Mouse (Mus musculus): ENCODE data around the gene Scn5a. TPM values are rescaled to one million over a fixed set of nuclear protein-coding genes. Genes with fewer than 3 reads are reported as not detected.

Scn5a gene
- polyA plus RNA-seq, 1 experiment from 2014 or later: 0.34 TPM

DNA sequence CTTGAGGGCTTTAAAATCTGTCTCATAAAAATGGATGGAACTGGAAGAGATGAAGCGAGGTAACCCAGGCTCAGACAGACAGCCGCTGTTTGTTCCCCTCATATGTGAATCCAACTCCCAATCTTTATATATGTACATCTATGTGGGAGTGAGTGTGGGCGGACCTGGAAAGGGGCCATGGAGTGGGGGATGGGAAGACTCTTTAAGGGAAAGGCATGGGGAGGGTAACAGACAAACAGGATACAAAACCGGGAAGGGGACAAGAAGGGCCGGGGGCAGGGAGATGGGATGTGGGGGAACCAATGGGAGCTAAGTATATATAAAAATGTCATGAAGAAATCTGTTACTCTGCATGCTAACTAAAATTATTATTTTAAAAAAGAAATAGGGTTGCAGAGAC is 81.9 kb downstream of the Scn5a start:
- H3K27me3 ChIP-seq (replicated peaks; ENCODE audit: control insufficient read depth, insufficient read depth, low read length): no peaks in the 10 kb centered on the region
- WGBS: 51% methylated on average over 5 of the region's 5 CpGs
- no peaks in the 10 kb centered on the region for H3K4me1 ChIP-seq (replicated peaks; ENCODE audit: control insufficient read depth, insufficient read depth, low read length)
- no peak overlapping the region for H3K27ac ChIP-seq (ENCODE audit: low read depth, low read length)
- H3K9me3 ChIP-seq (ENCODE audit: control insufficient read depth): no peaks in the 10 kb centered on the region
- H3K9ac ChIP-seq (ENCODE audit: low read depth, low read length): no peak overlapping the region
- no peak overlapping the region for H3K4me3 ChIP-seq (ENCODE audit: low read depth, low read length)
- no peak overlapping the region for H3K4me2 ChIP-seq (replicated peaks; ENCODE audit: low read depth)
- no peak for TF ChIP-seq CTCF (IDR thresholded peaks at IDR 0.05; ENCODE audit: low read depth)
- ATAC-seq: no peak
- no peaks in the 10 kb centered on the region for H3K36me3 ChIP-seq (ENCODE audit: control insufficient read depth, insufficient read depth)

DNA sequence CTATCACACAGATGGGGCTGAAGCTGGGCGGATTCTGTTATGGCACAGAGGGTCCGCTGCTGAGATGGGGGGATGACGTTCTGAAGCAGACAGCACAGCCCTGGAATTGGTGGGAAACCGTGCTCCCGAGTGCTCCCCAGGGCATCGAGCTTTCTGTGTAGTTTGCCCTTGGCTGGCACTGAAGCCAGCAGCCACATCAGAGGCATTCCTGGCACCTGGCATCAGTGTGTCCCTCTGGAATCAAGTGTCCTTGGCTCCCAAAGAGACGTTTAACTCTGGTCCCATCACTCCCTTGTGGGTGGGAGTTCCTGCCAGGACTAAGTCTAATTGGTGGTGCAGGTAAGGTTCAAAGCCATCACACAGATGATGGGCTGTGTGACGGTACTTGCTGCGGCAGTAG is 82.5 kb downstream of the Scn5a start:
- Histone ChIP-seq H3K4me3 (ENCODE audit: low read depth, low read length) (no peak overlapping the region), H3K9me3 (ENCODE audit: control insufficient read depth) (no peaks in the 10 kb centered on the region), H3K4me1 (replicated peaks; ENCODE audit: control insufficient read depth, insufficient read depth, low read length) (no peaks in the 10 kb centered on the region), H3K4me2 (replicated peaks; ENCODE audit: low read depth) (no peak overlapping the region), H3K36me3 (ENCODE audit: control insufficient read depth, insufficient read depth) (no peaks in the 10 kb centered on the region), H3K27me3 (replicated peaks; ENCODE audit: control insufficient read depth, insufficient read depth, low read length) (no peaks in the 10 kb centered on the region), H3K9ac (ENCODE audit: low read depth, low read length) (no peak overlapping the region), H3K27ac (ENCODE audit: low read depth, low read length) (no peak overlapping the region)
- ATAC-seq: no peak
- WGBS: 82% methylated on average over 9 of the region's 9 CpGs
- TF ChIP-seq CTCF (IDR thresholded peaks at IDR 0.05; ENCODE audit: low read depth): no peak

DNA sequence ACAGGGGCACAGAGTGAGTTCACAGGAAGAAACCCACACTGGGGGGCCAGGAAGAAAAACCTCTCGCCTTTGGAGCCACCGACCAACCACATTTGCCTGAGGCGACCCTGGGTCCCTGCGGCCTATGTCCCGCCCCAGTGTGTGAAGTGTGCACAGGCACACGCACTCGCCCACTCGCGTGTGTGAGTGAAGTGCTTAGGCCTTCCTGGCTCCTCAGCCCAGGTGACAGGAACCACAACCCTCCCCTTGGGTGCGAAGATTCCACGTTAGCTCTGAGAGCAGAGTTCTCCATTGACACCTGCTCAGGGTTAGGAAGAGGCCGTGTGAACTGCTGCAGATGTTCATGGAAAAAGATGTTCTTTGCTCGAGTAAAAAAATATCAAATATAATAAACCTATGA is 93.9 kb downstream of the Scn5a start:
- Histone ChIP-seq H3K27me3 (replicated peaks; ENCODE audit: control insufficient read depth, insufficient read depth, low read length) (no peaks in the 10 kb centered on the region), H3K4me3 (ENCODE audit: low read depth, low read length) (no peak overlapping the region), H3K9ac (ENCODE audit: low read depth, low read length) (no peak overlapping the region), H3K36me3 (ENCODE audit: control insufficient read depth, insufficient read depth) (no peaks in the 10 kb centered on the region), H3K9me3 (ENCODE audit: control insufficient read depth) (no peaks in the 10 kb centered on the region), H3K4me1 (replicated peaks; ENCODE audit: control insufficient read depth, insufficient read depth, low read length) (no peaks in the 10 kb centered on the region), H3K27ac (ENCODE audit: low read depth, low read length) (no peak overlapping the region), H3K4me2 (replicated peaks; ENCODE audit: low read depth) (no peak overlapping the region)
- 84% methylated on average over 13 of the region's 13 CpGs for WGBS
- no peak for ATAC-seq
- TF ChIP-seq CTCF (IDR thresholded peaks at IDR 0.05; ENCODE audit: low read depth): no peak

DNA sequence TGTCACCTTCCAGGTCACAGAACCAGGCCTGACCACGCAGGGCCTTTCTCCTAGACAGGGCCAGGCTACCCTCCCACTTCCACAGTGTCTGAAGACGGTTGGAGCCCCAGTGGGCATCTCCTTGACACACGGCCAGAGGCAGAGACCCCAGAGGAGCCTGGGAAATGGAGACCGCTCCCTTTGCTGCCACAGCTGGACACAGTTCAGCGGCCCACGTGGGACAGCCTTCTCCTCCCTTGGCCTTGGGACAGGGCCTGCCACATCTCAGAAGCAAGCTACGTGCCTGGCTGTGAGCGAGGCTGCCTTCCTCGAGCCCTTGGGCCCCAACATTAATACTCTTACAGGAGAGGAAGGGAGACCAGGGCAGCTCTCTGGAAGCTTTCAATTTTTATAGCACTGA is 94.4 kb downstream of the Scn5a start:
- ATAC-seq: no peak
- Histone ChIP-seq H3K27ac (ENCODE audit: low read depth, low read length) (no peak overlapping the region), H3K36me3 (ENCODE audit: control insufficient read depth, insufficient read depth) (no peaks in the 10 kb centered on the region), H3K27me3 (replicated peaks; ENCODE audit: control insufficient read depth, insufficient read depth, low read length) (no peaks in the 10 kb centered on the region), H3K4me2 (replicated peaks; ENCODE audit: low read depth) (no peak overlapping the region), H3K4me1 (replicated peaks; ENCODE audit: control insufficient read depth, insufficient read depth, low read length) (no peaks in the 10 kb centered on the region), H3K9me3 (ENCODE audit: control insufficient read depth) (no peaks in the 10 kb centered on the region), H3K9ac (ENCODE audit: low read depth, low read length) (no peak overlapping the region), H3K4me3 (ENCODE audit: low read depth, low read length) (no peak overlapping the region)
- no peak for TF ChIP-seq CTCF (IDR thresholded peaks at IDR 0.05; ENCODE audit: low read depth)
- WGBS: 65% methylated on average over 9 of the region's 9 CpGs

DNA sequence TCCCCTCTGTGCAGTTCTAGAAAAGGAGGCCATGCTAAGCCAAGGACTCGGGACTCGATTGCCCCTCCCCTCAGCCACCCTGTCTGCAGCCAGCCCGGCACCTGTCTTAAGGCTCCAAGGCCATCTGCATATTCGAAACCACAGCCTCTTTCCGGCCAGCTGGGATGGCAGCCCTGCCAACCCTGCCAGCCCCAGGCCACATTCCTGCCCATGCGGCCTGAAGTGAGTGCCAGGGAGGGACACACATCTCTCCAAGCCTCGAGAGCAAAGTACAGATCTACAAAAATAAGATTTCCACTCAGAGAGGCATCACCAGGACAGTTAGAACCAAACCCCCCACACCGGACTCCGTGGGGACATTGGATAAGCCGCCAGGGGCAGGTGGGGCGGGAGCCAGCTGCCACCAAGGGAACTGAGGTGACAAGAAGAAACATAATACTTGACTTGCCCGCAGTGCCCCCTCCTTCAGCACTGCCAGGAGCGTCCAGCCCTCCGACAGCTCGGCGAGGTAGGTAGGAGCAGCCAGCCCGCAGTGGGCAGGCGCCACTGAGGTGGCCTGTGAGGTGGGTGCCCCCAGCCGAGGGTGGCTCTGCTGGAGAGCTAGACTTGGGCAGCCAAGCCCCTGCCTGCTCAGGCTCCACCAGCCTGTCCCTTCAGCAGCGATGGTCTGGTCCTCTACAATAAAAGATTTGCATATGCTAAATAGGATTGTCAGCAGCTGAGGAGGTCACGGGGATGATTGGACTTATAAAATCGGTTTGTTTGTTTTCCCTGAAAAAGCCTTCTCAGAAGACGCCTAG is 95.1 kb downstream of the Scn5a start:
- H3K36me3 ChIP-seq (ENCODE audit: control insufficient read depth, insufficient read depth): no peaks in the 10 kb centered on the region
- WGBS: 54% methylated on average over 23 of the region's 23 CpGs

DNA sequence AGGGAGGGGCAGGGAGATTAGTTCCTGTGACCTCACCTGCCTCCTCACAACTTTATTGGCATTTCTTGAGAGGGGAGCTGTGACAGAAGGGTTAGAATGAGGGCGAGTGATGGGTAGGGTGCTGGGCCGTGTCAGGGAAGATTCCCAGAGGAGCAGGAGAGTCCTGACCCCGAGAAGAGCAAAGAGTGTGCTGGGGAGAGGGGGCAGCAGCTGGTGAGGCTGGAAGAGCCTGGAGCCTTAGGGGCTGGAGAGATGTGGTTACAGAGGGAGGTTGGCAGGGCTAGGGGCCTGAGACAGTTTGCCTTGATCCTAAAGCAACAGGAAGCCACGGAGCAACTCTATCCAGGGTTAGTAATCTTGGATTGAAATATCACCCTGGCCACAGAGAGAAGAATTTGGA is 97.2 kb downstream of the Scn5a start:
- Histone ChIP-seq H3K4me1 (replicated peaks; ENCODE audit: control insufficient read depth, insufficient read depth, low read length) (no peaks in the 10 kb centered on the region), H3K27me3 (replicated peaks; ENCODE audit: control insufficient read depth, insufficient read depth, low read length) (no peaks in the 10 kb centered on the region), H3K9me3 (ENCODE audit: control insufficient read depth) (no peaks in the 10 kb centered on the region), H3K27ac (ENCODE audit: low read depth, low read length) (no peak overlapping the region), H3K36me3 (ENCODE audit: control insufficient read depth, insufficient read depth) (no peaks in the 10 kb centered on the region), H3K4me2 (replicated peaks; ENCODE audit: low read depth) (no peak overlapping the region), H3K4me3 (ENCODE audit: low read depth, low read length) (no peak overlapping the region), H3K9ac (ENCODE audit: low read depth, low read length) (no peak overlapping the region)
- ATAC-seq: no peak
- no peak for TF ChIP-seq CTCF (IDR thresholded peaks at IDR 0.05; ENCODE audit: low read depth)
- WGBS: 62% methylated on average over 4 of the region's 4 CpGs

More for the DNA sequence above, 95.1 kb downstream of the Scn5a start:
- TF ChIP-seq CTCF (IDR thresholded peaks at IDR 0.05; ENCODE audit: low read depth): no peak
- H3K27ac ChIP-seq (ENCODE audit: low read depth, low read length): no peak overlapping the region
- H3K4me1 ChIP-seq (replicated peaks; ENCODE audit: control insufficient read depth, insufficient read depth, low read length): no peaks in the 10 kb centered on the region
- no peak overlapping the region for H3K4me3 ChIP-seq (ENCODE audit: low read depth, low read length)
- no peak overlapping the region for H3K4me2 ChIP-seq (replicated peaks; ENCODE audit: low read depth)
- no peaks in the 10 kb centered on the region for H3K9me3 ChIP-seq (ENCODE audit: control insufficient read depth)
- no peak for ATAC-seq
- no peaks in the 10 kb centered on the region for H3K27me3 ChIP-seq (replicated peaks; ENCODE audit: control insufficient read depth, insufficient read depth, low read length)
- no peak overlapping the region for H3K9ac ChIP-seq (ENCODE audit: low read depth, low read length)

Measured in intestine, postnatal 0 days (tissue).